Mouse (Mus musculus) embryonic fibroblast, embryonic 13.5 days (primary cell): ENCODE results near the gene Figla. TPM values are rescaled to one million over a fixed set of nuclear protein-coding genes. Genes with fewer than 3 reads are reported as not detected.

ENCODE experiments used
- H3K27ac ChIP-seq: 2 replicates; pipeline ENCODE4 v1.5.1; 2012; ENCODE audit warnings: low read length, control low read depth, inconsistent platforms; ENCODE audit not compliant: insufficient read depth
- H3K4me1 ChIP-seq: 2 replicates; pipeline ENCODE4 v1.6.1; 2011; ENCODE audit warnings: low read length; ENCODE audit not compliant: control insufficient read depth, insufficient read depth
- H3K4me3 ChIP-seq: 2 replicates; pipeline ENCODE4 v1.5.1; 2011; ENCODE audit warnings: mild to moderate bottlenecking, control low read depth, low read length; ENCODE audit not compliant: insufficient read depth
- CTCF ChIP-seq: IDR thresholded peaks from 2 replicates; pipeline ENCODE4 v1.5.1; 2011; ENCODE audit warnings: mild to moderate bottlenecking, control low read depth, low read length, moderate library complexity, borderline replicate concordance; ENCODE audit not compliant: insufficient read depth
- POLR2A ChIP-seq: IDR thresholded peaks from 2 replicates; pipeline ENCODE4 v1.6.1; 2011; ENCODE audit warnings: low read depth, mild to moderate bottlenecking, control low read depth, low read length, moderate library complexity
- polyA plus RNA-seq: library from polyadenylated mRNA; stranded (reverse); fragments of >200 nt; gene quantifications from 2 replicates; pipeline ENCODE4 v1.2.4, GENCODE M21; 2011; ENCODE audit warnings: low read depth; ENCODE audit not compliant: missing spikeins, insufficient read length

Gene Figla
- polyA plus RNA-seq, 1 experiment = not detected

- Histone ChIP-seq H3K4me3 (no peak overlapping the region), H3K27ac (no peak overlapping the region), H3K4me1 (no peaks in the 10 kb centered on the region)
- TF ChIP-seq POLR2A = no peak
- no peak for TF ChIP-seq CTCF
These were observed 53.0 kb downstream of the Figla start for GRCm38 (mm10) chr6:86069009-86069408.

GRCm38 (mm10) chr6:86069856-86070255, 53.9 kb downstream of the Figla start:
- Histone ChIP-seq H3K4me1 (no peaks in the 10 kb centered on the region), H3K27ac (no peak overlapping the region), H3K4me3 (no peak overlapping the region)
- TF ChIP-seq POLR2A (no peak), CTCF (no peak)

GRCm38 (mm10) chr6:86070277-86070676, 54.3 kb downstream of the Figla start:
- H3K27ac ChIP-seq = no peak overlapping the region
- H3K4me3 ChIP-seq = no peak overlapping the region
- no peak for TF ChIP-seq CTCF
- TF ChIP-seq POLR2A = no peak
- H3K4me1 ChIP-seq = no peaks in the 10 kb centered on the region

Other genes with a start within 250 kb of the Figla start
- not detected in 2 replicates for gene Nat8f6, start 195.2 kb upstream of the Figla start, polyA plus RNA-seq
- gene Nat8f5, start 195.2 kb upstream of the Figla start, polyA plus RNA-seq = not detected in 2 replicates
- gene Nat8, start 184.1 kb upstream of the Figla start, polyA plus RNA-seq = not detected in 2 replicates
- not detected in 2 replicates for gene Nat8f2, start 147.0 kb upstream of the Figla start, polyA plus RNA-seq
- 0.17 and 0.56 TPM in 2 replicates for gene Nat8f4, start 111.3 kb upstream of the Figla start, polyA plus RNA-seq
- gene Tprkb, start 104.3 kb upstream of the Figla start, polyA plus RNA-seq = 24.7 and 33.1 TPM in 2 replicates
- gene Nat8f1, start 100.5 kb upstream of the Figla start, polyA plus RNA-seq = 1.5 TPM in 2 replicates
- gene Dusp11, start 54.5 kb upstream of the Figla start, polyA plus RNA-seq = 110 and 114 TPM in 2 replicates
- gene Add2, start 12.5 kb downstream of the Figla start, polyA plus RNA-seq = 0.11 and 0.17 TPM in 2 replicates
- 0.42 and 0.85 TPM in 2 replicates for gene Tgfa, start 179.1 kb downstream of the Figla start, polyA plus RNA-seq